Mouse (Mus musculus): Measurements from ENCODE around the gene Ankrd22.

Gene Ankrd22

GRCm38 (mm10) chr19:34181234-34181633 lies 15.4 kb upstream of the Ankrd22 start:
- DNase-seq (ENCODE audit: low spot score in 2 of 2) = no peak

GRCm38 (mm10) chr19:34180316-34180715 lies 14.5 kb upstream of the Ankrd22 start:
- no peak for DNase-seq (ENCODE audit: low spot score in 2 of 2)

GRCm38 (mm10) chr19:34179136-34179535 lies 13.3 kb upstream of the Ankrd22 start:
- no peak for DNase-seq (ENCODE audit: low spot score in 2 of 2)

- DNase-seq (ENCODE audit: low spot score in 2 of 2) = no peak
These were observed 8.2 kb upstream of the Ankrd22 start for GRCm38 (mm10) chr19:34174004-34174403.

GRCm38 (mm10) chr19:34171167-34171566 lies 5.3 kb upstream of the Ankrd22 start:
- DNase-seq (ENCODE audit: low spot score in 2 of 2) = no peak

GRCm38 (mm10) chr19:34169121-34169520 lies 3.3 kb upstream of the Ankrd22 start:
- no peak for DNase-seq (ENCODE audit: low spot score in 2 of 2)

- DNase-seq (ENCODE audit: low spot score in 2 of 2) = peak in 1 of 2 experiments; percentile 38
These were observed 2.2 kb upstream of the Ankrd22 start for GRCm38 (mm10) chr19:34167896-34168661.

- DNase-seq (ENCODE audit: low spot score in 2 of 2) = no peak
These were observed 533 bp upstream of the Ankrd22 start for GRCm38 (mm10) chr19:34166386-34166785.

GRCm38 (mm10) chr19:34162693-34163092 lies 3.2 kb downstream of the Ankrd22 start:
- no peak for DNase-seq (ENCODE audit: low spot score in 2 of 2)

- no peak for DNase-seq (ENCODE audit: low spot score in 2 of 2)
These were observed 12.3 kb downstream of the Ankrd22 start for GRCm38 (mm10) chr19:34153263-34154144.

GRCm38 (mm10) chr19:34151909-34152308 lies 13.9 kb downstream of the Ankrd22 start:
- DNase-seq (ENCODE audit: low spot score in 2 of 2) = no peak

GRCm38 (mm10) chr19:34148421-34148820 lies 17.4 kb downstream of the Ankrd22 start:
- no peak for DNase-seq (ENCODE audit: low spot score in 2 of 2)

- no peak for DNase-seq (ENCODE audit: low spot score in 2 of 2)
These were observed 26.3 kb downstream of the Ankrd22 start for GRCm38 (mm10) chr19:34139431-34140046.

GRCm38 (mm10) chr19:34138720-34139430 lies 27.0 kb downstream of the Ankrd22 start:
- DNase-seq (ENCODE audit: low spot score in 2 of 2) = no peak

- no peak for DNase-seq (ENCODE audit: low spot score in 2 of 2)
These were observed 45.6 kb downstream of the Ankrd22 start for GRCm38 (mm10) chr19:34120107-34120731.

GRCm38 (mm10) chr19:34119653-34120052 lies 46.2 kb downstream of the Ankrd22 start:
- no peak for DNase-seq (ENCODE audit: low spot score in 2 of 2)

GRCm38 (mm10) chr19:34119102-34119501 lies 46.8 kb downstream of the Ankrd22 start:
- no peak for DNase-seq (ENCODE audit: low spot score in 2 of 2)

GRCm38 (mm10) chr19:34104841-34105240 lies 61.0 kb downstream of the Ankrd22 start:
- DNase-seq (ENCODE audit: low spot score in 2 of 2) = no peak

- DNase-seq (ENCODE audit: low spot score in 2 of 2) = no peak
These were observed 64.0 kb downstream of the Ankrd22 start for GRCm38 (mm10) chr19:34101888-34102287.

GRCm38 (mm10) chr19:34100633-34101032 lies 65.2 kb downstream of the Ankrd22 start, which contains the start of gene Lipm:
Lipm (plus strand) TSS chr19:34100933.
- DNase-seq (ENCODE audit: low spot score in 2 of 2) = no peak

- DNase-seq (ENCODE audit: low spot score in 2 of 2) = no peak
These were observed 69.6 kb downstream of the Ankrd22 start for GRCm38 (mm10) chr19:34096228-34096627.

Measured in spleen, postnatal 10 days (tissue).